Mouse (Mus musculus) heart, embryonic 10.5 days (tissue): ENCODE results near the gene Fam173b. TPM values are rescaled to one million over a fixed set of nuclear protein-coding genes. Genes with fewer than 3 reads are reported as not detected.

Experiments used
- DNase-seq: peaks from one replicate; pipeline ENCODE4 v3.0.0-alpha.2; 2017; ENCODE audit warnings: low spot score
- H3K27ac ChIP-seq: fragments of 300-500 bp; sonication (generic); 2 replicates; pipeline ENCODE4 v1.5.1; 2016; ENCODE audit warnings: mild to moderate bottlenecking
- H3K27me3 ChIP-seq: fragments of 300-500 bp; sonication (generic); 2 replicates; pipeline ENCODE4 v1.6.1; 2016; ENCODE audit warnings: mild to moderate bottlenecking; ENCODE audit not compliant: poor library complexity, insufficient read depth, severe bottlenecking
- H3K36me3 ChIP-seq: fragments of 300-500 bp; sonication (generic); 2 replicates; pipeline ENCODE4 v1.6.1; 2016; ENCODE audit warnings: mild to moderate bottlenecking, moderate library complexity
- H3K4me1 ChIP-seq: fragments of 300-500 bp; sonication (generic); 2 replicates; pipeline ENCODE4 v1.6.1; 2016; ENCODE audit warnings: mild to moderate bottlenecking
- H3K4me3 ChIP-seq: fragments of 300-500 bp; sonication (generic); 2 replicates; pipeline ENCODE4 v1.5.1; 2016; ENCODE audit warnings: mild to moderate bottlenecking, moderate library complexity
- H3K9me3 ChIP-seq: fragments of 300-500 bp; sonication (generic); 2 replicates; pipeline ENCODE4 v1.6.1; 2016; ENCODE audit warnings: mild to moderate bottlenecking, moderate library complexity
- WGBS: fragments of 180-500 bp; shearing (Covaris S2); methylation state at CpG from one replicate; pipeline ENCODE4 v1.1.7; 2016; 5-methylcytosine and 5-hydroxymethylcytosine counted together
- polyA plus RNA-seq: library from polyadenylated mRNA; unstranded; fragments of >200 nt; fragmentation: Nextera tagmentation; extraction: Ambion mirVana; gene quantifications from 2 replicates; pipeline ENCODE4 v1.2.1, GENCODE M21; 2016

The Fam173b gene
- polyA plus RNA-seq, 1 experiment from 2014 or later = 15.9 TPM

DNA sequence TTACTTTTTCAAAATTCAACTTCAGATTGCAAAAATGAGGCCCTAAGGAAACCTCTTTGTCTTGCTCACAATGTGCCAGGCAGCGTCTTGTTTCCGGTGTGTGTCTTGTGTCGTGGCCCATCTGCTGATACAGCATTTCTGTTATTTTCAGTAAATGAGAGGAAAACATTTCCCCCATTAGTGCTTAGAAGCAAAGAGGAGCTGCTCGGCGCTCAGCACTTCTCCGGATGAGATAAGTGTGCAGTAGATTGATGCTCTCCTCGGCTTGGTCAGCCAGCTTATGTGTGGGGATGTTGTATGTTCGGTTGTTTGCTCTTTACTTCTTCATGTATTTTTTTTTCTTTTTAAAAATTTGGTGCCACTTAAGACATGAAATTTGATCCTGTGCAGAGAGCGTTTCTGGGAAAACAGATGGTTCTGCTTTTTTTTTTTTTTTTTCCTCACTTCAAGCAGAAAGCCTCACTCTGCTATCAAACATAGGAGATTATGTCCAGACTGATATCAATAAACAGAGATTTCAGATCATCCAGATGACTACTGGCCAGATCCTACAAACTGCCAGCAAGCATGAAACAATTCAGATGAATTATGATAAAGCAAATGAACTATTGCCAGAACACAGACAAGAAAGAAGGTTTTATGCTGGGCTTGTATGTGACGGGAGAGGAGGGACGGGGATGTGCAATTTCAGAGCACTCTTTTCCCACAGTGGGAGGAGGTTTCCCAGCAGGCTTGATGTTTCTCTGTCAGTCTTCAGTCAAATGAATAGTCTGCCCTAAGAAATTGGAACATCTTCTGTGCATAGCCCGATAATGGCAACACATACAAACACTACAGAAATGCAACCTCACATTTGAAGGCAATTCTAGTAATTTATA is 25.9 kb downstream of the Fam173b start:
- H3K36me3 ChIP-seq = peaks cover 3% of the 10 kb centered on the region; the same call in 1 of the 2 replicates
- WGBS = 46% methylated on average over 12 of the region's 12 CpGs
- H3K27ac ChIP-seq = peak overlapping the region; percentile 42; the same call in 1 of the 2 replicates
- no peaks in the 10 kb centered on the region for H3K9me3 ChIP-seq
- no peak for DNase-seq
- H3K4me3 ChIP-seq = no peak overlapping the region
- H3K4me1 ChIP-seq = no peaks in the 10 kb centered on the region; the same call in 1 of the 2 replicates
- H3K27me3 ChIP-seq = no peaks in the 10 kb centered on the region

DNA sequence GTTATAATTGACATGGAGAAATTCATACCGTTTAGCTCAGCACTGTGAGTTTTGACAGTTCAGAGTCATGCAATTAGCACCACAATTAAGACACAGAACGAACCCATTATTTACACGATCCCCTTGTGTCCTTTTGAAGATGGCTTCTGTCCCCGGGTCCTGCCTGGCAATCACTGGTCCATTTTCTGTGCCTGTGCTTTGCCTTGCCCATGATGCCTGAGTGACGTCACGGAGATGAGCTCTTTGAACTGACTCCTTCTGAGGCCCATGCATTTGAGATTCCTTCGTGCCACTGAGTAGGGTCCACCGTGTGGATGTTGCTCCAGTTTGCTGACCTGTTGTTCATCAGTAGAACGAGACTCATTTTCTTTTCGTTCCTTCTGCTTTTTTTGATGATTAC is 26.5 kb downstream of the Fam173b start:
- no peaks in the 10 kb centered on the region for H3K9me3 ChIP-seq
- no peak overlapping the region for H3K4me3 ChIP-seq
- no peak overlapping the region for H3K27ac ChIP-seq
- 76% methylated on average over 10 of the region's 10 CpGs for WGBS
- peaks cover 3% of the 10 kb centered on the region; the same call in 1 of the 2 replicates for H3K36me3 ChIP-seq
- no peak for DNase-seq
- no peaks in the 10 kb centered on the region; the same call in 1 of the 2 replicates for H3K4me1 ChIP-seq
- no peaks in the 10 kb centered on the region for H3K27me3 ChIP-seq

DNA sequence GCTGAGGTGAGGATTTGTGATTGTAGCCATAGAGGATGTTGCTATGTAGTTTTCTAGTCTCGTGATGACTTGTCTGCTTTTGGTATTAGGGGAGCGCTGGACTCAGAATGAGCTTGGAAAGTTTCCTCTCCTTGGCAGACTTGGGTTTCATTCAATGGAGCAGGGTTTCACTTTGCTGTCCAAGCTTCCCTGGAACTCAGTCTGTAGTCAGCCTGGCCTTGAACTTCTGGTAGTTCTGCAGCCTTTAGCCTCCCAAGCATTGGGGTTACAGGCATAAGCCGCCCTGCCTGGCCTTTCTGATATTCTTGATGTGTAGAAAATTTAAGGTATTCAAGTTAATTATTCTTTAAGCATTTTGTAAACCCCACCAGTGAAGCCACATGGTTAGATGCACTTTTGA is 27.9 kb downstream of the Fam173b start:
- no peaks in the 10 kb centered on the region; the same call in 1 of the 2 replicates for H3K9me3 ChIP-seq
- no peaks in the 10 kb centered on the region for H3K27me3 ChIP-seq
- no peak overlapping the region for H3K4me3 ChIP-seq
- DNase-seq = no peak
- no peaks in the 10 kb centered on the region for H3K36me3 ChIP-seq
- H3K27ac ChIP-seq = no peak overlapping the region
- no peaks in the 10 kb centered on the region; the same call in 1 of the 2 replicates for H3K4me1 ChIP-seq
- WGBS = 90% methylated on average over 3 of the region's 3 CpGs

DNA sequence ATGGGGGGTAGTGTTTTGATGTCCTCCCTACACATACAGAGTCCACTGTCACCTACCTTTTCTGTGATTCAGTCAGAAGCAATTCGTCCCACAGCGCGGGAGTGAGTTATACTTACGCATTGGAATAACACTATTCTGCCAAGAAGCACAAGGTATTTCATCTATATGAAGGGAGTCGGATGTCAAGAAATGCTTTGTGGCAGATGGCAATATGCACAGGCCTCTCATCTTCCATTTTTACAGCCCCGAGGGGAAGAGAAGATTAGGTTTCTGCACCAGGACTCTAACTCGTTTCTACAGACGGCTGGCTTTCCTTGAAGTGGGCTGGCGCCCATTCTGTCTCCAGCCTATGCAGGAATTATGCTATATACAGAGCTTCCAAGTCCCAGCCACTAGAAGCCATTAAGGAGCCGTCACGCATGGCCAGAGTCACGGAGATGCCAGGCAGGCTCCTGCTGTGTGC is 29.8 kb downstream of the Fam173b start:
- 87% methylated on average over 12 of the region's 12 CpGs for WGBS
- H3K36me3 ChIP-seq = no peaks in the 10 kb centered on the region
- H3K4me3 ChIP-seq = no peak overlapping the region
- no peak overlapping the region for H3K27ac ChIP-seq
- no peak for DNase-seq
- no peaks in the 10 kb centered on the region for H3K27me3 ChIP-seq
- H3K4me1 ChIP-seq = no peaks in the 10 kb centered on the region; the same call in 1 of the 2 replicates
- no peaks in the 10 kb centered on the region; the same call in 1 of the 2 replicates for H3K9me3 ChIP-seq

DNA sequence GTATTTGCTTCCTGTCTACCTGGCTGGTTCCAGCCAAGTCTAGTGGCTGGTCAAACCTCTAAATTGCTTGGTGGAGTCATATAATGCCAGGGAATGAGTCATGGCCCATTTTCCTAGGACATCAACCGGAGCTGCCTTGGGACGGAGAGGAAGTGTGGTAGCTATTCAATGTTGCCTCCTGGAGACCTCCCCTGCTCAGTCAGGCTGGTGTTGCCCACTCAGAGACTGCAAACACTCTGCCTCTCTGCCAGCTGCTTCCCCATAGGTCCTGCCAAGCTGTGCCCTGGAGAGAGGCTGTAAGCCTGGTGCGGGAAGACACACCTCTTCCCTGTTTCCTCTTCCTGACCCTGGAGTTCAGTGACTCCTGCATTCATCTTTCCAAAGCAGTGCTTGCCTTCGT is 30.8 kb downstream of the Fam173b start:
- 74% methylated on average over 4 of the region's 4 CpGs for WGBS
- DNase-seq = no peak

DNA sequence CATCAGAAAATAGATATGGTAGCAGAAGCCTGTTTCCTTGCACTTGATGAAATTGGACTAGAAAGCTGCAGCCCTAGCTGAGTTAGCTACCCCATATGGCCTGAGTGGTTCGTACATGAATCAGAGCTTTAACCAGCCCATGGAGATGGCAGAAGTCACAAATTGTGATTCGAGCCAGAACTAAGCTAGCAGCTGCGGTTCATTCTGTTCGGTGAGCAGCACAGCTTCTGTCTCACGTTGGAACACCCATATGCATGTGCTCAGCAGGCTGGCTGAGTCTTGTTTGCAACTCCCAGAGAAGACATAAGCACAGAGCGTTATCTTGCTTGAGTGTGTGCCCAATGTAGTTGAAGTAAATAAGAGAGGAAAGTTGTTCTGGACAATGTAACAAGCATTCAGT is 32.9 kb downstream of the Fam173b start:
- H3K36me3 ChIP-seq = no peaks in the 10 kb centered on the region
- no peaks in the 10 kb centered on the region for H3K4me1 ChIP-seq
- WGBS = 84% methylated on average over 6 of the region's 6 CpGs
- no peak overlapping the region for H3K27ac ChIP-seq
- no peak overlapping the region for H3K4me3 ChIP-seq
- no peak for DNase-seq
- no peaks in the 10 kb centered on the region; the same call in 1 of the 2 replicates for H3K9me3 ChIP-seq
- H3K27me3 ChIP-seq = no peaks in the 10 kb centered on the region

More for the DNA sequence above, 30.8 kb downstream of the Fam173b start:
- no peaks in the 10 kb centered on the region for H3K4me1 ChIP-seq
- no peaks in the 10 kb centered on the region; the same call in 1 of the 2 replicates for H3K9me3 ChIP-seq
- H3K36me3 ChIP-seq = no peaks in the 10 kb centered on the region
- no peak overlapping the region for H3K27ac ChIP-seq
- no peaks in the 10 kb centered on the region for H3K27me3 ChIP-seq
- no peak overlapping the region for H3K4me3 ChIP-seq

DNA sequence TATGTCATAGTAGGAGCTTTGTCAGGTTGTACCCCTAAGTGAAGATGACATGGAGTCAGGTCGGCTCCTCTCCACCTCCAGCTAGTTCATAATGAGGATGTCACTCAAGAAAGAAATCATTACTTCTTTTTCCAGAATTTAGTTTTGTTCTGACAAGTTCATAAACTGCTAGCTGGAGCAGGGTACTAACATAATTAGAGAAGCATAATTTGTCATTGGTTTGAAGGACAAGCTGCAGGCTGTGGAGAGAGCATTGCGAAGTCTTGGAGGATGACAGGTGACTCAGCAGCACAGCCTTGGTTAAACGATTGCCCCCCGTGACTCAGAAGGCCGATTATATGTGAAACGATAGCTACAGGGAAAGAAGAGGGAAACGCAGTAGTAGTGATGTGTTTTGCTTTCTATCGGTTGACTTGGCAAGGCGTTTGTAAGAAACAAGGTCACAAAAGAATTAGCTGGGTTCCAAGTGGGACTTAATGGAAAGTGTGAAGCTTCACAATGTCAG is 34.5 kb downstream of the Fam173b start:
- no peaks in the 10 kb centered on the region for H3K36me3 ChIP-seq
- no peak overlapping the region for H3K27ac ChIP-seq
- WGBS = 82% methylated on average over 9 of the region's 9 CpGs
- no peaks in the 10 kb centered on the region; the same call in 1 of the 2 replicates for H3K9me3 ChIP-seq
- H3K4me1 ChIP-seq = no peaks in the 10 kb centered on the region
- H3K27me3 ChIP-seq = no peaks in the 10 kb centered on the region
- no peak for DNase-seq
- H3K4me3 ChIP-seq = no peak overlapping the region

DNA sequence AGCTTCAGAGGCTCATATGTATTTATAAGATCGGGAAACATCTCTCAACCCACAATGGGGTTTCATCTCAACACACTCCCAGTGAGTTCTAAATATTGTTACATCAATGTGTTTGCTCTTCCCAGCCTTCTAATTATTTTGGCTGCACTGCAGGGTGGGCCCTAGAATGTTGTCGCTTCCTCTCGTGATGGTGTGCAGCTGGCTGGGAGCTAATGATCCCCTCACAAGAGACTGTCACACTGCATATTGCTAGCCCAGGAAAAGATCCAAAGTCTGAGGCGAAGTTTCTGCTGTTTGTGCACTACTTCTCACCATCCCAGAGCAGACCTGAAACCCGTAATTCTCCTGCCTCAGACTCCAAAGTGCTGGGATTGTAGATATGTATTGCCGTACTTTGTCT is 45.6 kb downstream of the Fam173b start:
- no peak overlapping the region for H3K4me3 ChIP-seq
- no peaks in the 10 kb centered on the region for H3K9me3 ChIP-seq
- no peaks in the 10 kb centered on the region for H3K36me3 ChIP-seq
- DNase-seq = no peak
- no peaks in the 10 kb centered on the region for H3K4me1 ChIP-seq
- no peaks in the 10 kb centered on the region for H3K27me3 ChIP-seq
- no peak overlapping the region for H3K27ac ChIP-seq
- WGBS = 82% methylated on average over 6 of the region's 6 CpGs

DNA sequence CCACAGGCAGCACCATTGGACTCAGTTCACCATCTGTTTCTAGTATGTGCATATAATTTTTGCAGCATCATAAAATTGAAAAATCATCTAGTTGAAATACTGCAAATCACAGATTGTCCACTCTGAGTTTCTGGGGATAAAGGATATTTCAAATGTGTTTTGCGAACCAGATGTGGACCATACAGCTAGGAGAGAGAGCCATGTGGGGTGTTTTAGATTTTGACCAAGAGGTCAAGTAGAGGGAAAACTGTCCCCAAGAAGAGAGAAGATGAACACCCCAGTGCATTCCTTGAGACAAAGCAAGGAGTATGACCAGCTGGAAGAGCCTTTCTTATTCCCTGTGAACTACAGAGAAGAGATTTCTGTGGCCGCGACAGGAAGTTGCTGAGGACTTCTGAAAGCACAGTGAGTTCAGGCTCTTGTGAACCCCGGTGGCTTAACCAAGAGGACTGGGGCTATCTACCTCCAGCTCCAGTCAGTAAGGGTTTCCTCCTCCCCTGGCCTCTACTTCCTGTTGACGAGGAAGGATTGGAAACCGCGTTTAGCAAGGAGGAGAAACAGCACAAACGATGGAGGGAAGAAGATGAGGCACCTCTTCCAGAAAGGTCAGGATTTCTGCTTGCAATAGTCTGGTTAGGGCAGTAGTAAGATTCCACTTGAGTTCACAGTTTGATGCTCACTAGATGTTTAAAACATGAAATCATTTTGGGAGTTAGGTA is 46.4 kb downstream of the Fam173b start:
- DNase-seq = no peak
- Histone ChIP-seq H3K4me3 (no peak overlapping the region), H3K36me3 (no peaks in the 10 kb centered on the region), H3K27me3 (no peaks in the 10 kb centered on the region), H3K9me3 (no peaks in the 10 kb centered on the region), H3K4me1 (no peaks in the 10 kb centered on the region), H3K27ac (no peak overlapping the region)
- 61% methylated on average over 8 of the region's 8 CpGs for WGBS

DNA sequence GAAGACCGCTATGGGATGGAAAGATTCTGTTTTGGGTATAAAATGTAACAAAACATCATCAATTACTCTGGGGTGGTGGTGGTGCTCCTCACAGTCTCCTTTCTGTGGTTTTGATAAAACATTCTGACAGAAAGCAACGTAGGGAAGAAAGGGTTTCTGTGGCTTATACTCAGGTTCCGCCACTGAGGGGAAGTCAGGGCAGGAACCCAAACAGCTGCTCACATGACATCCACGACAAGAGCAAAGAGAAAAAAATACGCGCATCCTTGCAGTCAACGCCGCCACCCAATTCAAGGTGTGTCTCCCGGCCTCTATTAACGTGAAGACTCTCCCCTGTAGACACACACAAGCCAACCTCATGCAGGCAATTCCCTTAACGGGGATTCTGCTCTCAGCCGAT is 48.0 kb downstream of the Fam173b start:
- no peak overlapping the region for H3K27ac ChIP-seq
- 91% methylated on average over 12 of the region's 12 CpGs for WGBS
- H3K27me3 ChIP-seq = no peaks in the 10 kb centered on the region
- no peak for DNase-seq
- H3K4me1 ChIP-seq = no peaks in the 10 kb centered on the region
- H3K9me3 ChIP-seq = no peaks in the 10 kb centered on the region
- no peak overlapping the region for H3K4me3 ChIP-seq
- no peaks in the 10 kb centered on the region for H3K36me3 ChIP-seq

DNA sequence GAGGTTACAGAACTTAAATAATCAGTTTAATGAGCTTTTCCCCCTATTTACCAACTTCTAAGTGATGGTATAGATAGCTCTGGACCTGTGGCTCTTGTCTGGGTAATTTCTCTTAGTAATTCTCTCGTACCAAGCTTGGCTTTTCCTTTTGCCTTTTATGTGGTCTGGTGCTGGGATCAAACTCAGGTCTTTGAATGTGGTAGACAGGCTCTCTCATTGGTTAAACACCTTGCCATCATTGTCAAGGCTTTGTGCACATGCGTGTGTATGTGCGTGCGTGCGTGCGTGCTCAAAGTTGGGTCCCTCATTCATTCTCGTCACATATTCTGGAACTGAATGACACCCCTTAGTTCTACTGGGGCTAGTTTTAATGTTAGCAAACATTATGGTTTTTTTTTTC is 49.2 kb downstream of the Fam173b start:
- 96% methylated on average over 7 of the region's 7 CpGs for WGBS
- Histone ChIP-seq H3K4me3 (no peak overlapping the region), H3K27me3 (no peaks in the 10 kb centered on the region), H3K27ac (no peak overlapping the region), H3K9me3 (no peaks in the 10 kb centered on the region), H3K36me3 (no peaks in the 10 kb centered on the region), H3K4me1 (no peaks in the 10 kb centered on the region)
- no peak for DNase-seq

DNA sequence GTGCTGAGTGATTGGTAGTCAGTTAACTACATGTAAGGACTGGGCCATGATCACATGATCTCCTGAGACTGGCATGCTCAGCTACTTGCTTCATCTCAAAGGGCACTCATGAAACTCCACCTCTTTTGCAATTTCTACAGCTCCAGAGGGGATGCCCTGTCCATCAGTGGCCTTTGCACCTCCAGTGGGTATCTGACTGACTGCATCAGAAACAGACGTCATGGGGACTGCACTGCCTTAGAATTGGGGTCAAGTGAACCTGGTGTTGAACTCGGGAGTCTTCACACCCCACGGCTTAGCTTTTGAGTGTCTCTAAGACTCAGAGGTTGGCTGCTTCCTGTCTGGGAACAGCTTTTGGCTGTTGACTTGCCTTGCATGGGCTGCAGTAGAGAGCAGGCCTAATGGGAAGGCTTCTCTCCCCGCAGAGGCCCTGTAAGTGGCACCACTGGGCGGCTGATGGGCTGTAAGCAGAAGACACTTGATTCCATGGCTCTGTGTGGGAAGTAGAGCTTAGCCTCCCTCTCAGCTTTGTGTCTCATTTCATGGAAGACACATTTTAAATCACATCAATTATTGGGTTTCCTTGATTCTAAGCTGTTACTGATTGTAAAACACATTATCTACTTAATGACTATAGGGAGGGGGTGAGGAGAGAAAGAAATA is 58.6 kb downstream of the Fam173b start:
- H3K36me3 ChIP-seq = no peaks in the 10 kb centered on the region
- no peaks in the 10 kb centered on the region for H3K9me3 ChIP-seq
- 68% methylated on average over 5 of the region's 5 CpGs for WGBS
- no peak for DNase-seq
- H3K4me3 ChIP-seq = no peak overlapping the region
- H3K4me1 ChIP-seq = no peaks in the 10 kb centered on the region; the same call in 1 of the 2 replicates
- H3K27ac ChIP-seq = no peak overlapping the region
- no peaks in the 10 kb centered on the region for H3K27me3 ChIP-seq
